Mouse (Mus musculus): ENCODE measurements at regions not wholly inside any gene's neighbourhood (a gene's known extent, or its start where the extent isn't known, plus 50 kb on each side); places are given as distances from the start of the nearest gene placed in this dataset.

GRCm38 (mm10) chr13:83722791-83723190 lies 219.0 kb downstream of the Mef2c start:
- TF ChIP-seq CTCF (IDR thresholded peaks at IDR 0.05; ENCODE audit: insufficient read depth, low read length) (no peak), POLR2A (IDR thresholded peaks at IDR 0.05; ENCODE audit: borderline replicate concordance, extremely low read depth, low read depth, low read length) (no peak)
